Mouse (Mus musculus): ENCODE measurements around the gene Hecw2.
A peak's percentile ranks its signal among the peaks of the same experiment; 100 is the strongest.

The Hecw2 gene

GRCm38 (mm10) chr1:53776176-53776905 is 418.6 kb downstream of the Hecw2 start:
- no peak for DNase-seq

- DNase-seq, result no peak
Observed at GRCm38 (mm10) chr1:53775545-53775944, 419.4 kb downstream of the Hecw2 start.

GRCm38 (mm10) chr1:53775036-53775435 is 419.9 kb downstream of the Hecw2 start:
- no peak for DNase-seq

GRCm38 (mm10) chr1:53774571-53774970 is 420.4 kb downstream of the Hecw2 start:
- DNase-seq, result no peak

GRCm38 (mm10) chr1:53773994-53774393 is 421.0 kb downstream of the Hecw2 start:
- peak; percentile 83 for DNase-seq

GRCm38 (mm10) chr1:53772967-53773366 is 422.0 kb downstream of the Hecw2 start:
- DNase-seq, result no peak

GRCm38 (mm10) chr1:53771476-53771875 is 423.5 kb downstream of the Hecw2 start:
- no peak for DNase-seq

- no peak for DNase-seq
Observed at GRCm38 (mm10) chr1:53766112-53766511, 428.9 kb downstream of the Hecw2 start.

GRCm38 (mm10) chr1:53757316-53757715 is 437.7 kb downstream of the Hecw2 start:
- DNase-seq, result no peak

Data from lung, postnatal 36 days (tissue).